Mouse (Mus musculus) thymus, postnatal 25 days (tissue): ENCODE data around the gene I0C0044D17Rik.
A peak's percentile ranks its signal among the peaks of the same experiment; 100 is the strongest.
"Not testable (repeated sequence)": the region's sequence is repeated elsewhere in the genome, so short reads cannot be mapped to it uniquely, and the experiment has no call there.

Experiments
- DNase-seq: peaks from one replicate; pipeline ENCODE4 v3.0.0; 2022

The I0C0044D17Rik gene

DNA sequence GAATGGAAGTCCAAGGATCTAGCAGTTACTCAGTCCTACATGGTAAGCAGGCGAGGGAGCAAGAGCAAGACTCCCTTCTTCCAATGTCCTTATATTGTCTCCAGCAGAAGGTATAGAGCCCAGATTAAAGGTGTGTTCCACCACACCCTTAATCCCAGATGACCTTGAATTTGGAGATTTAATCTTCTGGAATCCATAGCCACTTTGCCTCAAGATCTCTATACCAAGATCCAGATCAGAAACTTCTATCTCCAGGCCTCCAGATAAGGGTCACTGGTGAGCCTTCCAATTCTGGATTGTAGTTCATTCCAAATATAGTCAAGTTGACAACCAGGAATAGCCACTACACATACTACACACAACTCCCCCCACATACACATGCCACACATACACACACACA is at the start of gene I0C0044D17Rik:
Gene I0C0044D17Rik (minus strand): TSS at position 101 of the 400 bp plus-strand sequence.
- not testable (repeated sequence) for DNase-seq

GRCm38 (mm10) chr4:98865386-98866237 is 42.0 kb upstream of the I0C0044D17Rik start:
- DNase-seq: no peak

DNA sequence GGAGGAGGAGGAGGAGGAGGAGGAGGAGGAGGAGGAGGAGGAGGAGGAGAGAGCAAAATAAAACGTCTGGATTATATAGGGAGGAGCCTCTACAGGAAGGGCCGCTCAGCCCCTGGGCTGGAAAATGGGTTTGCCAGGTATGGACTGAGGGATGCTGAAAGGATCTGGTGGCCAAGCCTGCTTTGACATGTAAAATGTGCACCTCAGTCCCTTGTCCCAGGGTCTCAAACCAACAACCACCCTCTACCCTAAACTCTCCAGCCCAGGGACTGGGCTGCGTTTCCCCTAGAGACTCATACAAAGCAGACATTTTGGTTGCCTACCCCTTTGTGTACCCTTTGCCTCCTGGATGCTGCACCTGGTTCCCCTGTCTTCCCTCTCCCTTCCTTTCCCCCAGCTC is 40.9 kb upstream of the I0C0044D17Rik start:
- no peak for DNase-seq

GRCm38 (mm10) chr4:98864094-98864493 is 40.5 kb upstream of the I0C0044D17Rik start:
- DNase-seq: no peak

DNA sequence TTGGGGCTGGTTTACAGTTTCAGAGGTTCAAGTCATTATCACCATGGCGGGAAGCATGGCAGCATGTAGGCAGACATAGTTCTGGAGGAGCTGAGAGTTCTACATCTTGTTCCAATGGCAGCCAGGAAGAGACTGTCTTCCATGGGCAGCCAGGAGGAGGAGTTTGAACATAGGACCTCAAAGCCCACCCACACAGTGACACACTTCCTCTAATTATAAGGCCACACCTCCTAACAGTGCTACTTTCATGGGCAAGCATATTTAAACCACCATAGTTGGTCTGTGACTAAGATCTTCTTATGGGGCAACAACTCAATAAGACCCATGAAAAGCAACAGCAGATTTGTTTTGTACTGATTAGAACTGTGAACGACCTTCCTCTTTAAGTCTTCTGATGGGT is 39.8 kb upstream of the I0C0044D17Rik start:
- no peak for DNase-seq

DNA sequence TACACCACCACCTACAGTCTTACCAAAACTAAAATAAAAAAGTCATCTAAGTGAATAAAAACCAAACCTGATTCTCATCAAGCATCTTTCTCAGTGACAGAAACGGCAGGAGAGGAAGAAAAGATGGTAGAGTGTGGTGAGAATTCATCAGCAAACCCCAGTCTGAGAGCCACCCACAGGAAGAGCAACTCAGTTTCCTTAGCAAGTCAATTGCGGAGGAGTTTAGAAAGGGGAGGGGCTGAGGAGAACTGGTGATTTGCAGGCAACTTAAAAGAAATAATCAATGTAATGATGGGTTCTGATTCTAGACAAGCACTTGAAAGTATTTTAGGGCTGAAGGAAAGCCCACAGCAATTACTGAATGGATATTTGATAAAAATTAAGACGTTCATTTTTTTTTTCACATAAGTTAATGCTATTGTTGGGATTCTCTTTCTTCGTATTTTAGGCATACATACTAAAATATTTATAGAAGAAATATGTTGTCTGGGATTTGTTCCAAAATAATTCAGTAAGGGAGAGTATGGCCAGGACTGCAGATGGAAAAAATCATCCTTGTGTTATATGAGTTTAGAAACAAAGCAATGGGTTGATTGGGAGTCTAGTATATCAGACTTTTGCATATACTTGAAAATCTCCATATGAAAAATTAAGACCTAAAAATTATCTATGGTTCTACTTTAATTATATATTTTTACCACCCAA is 34.7 kb upstream of the I0C0044D17Rik start:
- DNase-seq: no peak

DNA sequence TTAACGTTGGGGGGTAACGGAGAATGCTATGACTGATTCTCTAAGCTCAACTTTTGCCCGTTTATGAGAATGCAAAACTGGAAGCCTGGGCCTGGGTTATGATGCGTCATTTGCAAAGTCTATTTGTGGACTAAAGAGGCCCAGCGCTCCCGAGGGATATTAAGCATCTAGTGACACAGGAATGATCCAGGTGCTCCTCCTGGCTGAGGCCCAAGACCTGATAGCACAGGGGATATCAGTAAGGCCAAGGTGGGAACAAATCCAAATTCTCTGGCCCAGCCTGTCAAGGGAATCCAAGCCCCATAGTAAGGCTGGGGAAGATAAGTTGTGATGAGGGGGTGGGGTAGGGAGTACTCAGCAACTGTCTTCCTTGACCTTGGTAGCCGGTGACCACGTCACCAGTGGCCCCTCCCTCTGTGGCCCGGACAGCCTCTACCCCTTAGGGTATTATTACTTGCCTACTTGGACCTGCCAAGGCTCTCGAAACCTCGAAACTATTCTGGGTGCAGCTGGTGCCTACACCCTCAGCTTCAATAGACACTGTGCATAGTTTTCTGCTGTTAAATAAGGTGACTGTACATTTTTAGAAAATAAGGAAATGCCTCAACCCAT is 33.5 kb upstream of the I0C0044D17Rik start:
- no peak for DNase-seq

DNA sequence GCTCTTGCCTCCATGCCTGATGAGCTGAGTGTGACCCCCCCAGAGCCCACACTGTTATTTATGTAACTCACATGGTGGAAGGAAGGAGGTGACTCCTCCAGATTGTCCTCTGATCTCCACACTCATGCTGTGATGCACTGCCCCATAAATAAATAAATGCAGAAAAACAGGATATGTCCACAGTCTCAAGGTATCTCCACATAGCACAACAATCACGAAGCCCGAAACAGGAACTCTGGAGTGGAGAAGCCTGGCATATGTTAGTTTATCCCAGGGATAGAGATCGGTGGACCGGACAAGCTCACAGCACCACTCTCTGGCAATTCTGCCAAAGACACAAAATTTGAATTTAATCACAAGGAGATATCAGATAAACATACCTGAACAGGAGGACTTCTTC is 30.3 kb upstream of the I0C0044D17Rik start:
- DNase-seq: no peak

GRCm38 (mm10) chr4:98850485-98850884 is 26.8 kb upstream of the I0C0044D17Rik start:
- DNase-seq: not testable (repeated sequence)

DNA sequence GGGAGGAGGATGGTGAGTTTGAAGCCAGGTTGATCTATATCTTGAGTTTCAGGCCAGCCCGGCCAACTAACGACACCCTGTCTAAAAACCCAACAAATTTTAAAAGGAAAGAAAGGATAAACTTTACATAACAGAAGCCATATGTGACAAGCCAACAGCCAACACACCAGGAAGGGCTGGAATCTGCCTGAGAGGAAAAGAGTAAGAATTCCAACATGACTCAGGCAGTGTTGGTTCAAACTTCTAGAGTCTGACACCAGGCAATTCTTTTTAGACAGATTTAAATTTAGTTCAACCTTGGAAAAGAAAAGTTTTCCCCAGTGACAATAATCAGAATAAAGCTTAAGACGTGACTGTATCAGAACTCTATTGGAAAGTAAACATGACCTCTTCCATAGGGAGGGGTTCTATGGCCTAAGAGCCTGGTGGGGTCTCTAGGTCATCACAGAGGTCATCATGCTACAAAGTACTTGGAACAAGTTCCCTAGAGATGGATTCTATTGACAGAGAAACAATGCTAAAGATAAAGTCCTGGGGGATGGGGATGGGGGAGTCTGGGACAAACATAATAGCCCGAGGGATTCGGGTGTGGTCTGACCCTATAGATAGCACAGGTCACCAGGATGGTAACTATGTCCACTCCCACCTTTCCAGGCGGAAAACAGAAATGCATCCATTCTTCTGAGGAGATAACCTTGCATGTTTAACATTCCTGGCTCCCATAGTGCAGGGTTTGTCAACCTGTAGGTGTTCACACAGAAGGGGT is 23.7 kb upstream of the I0C0044D17Rik start:
- no peak for DNase-seq

GRCm38 (mm10) chr4:98846396-98846795 is 22.8 kb upstream of the I0C0044D17Rik start:
- DNase-seq: no peak

DNA sequence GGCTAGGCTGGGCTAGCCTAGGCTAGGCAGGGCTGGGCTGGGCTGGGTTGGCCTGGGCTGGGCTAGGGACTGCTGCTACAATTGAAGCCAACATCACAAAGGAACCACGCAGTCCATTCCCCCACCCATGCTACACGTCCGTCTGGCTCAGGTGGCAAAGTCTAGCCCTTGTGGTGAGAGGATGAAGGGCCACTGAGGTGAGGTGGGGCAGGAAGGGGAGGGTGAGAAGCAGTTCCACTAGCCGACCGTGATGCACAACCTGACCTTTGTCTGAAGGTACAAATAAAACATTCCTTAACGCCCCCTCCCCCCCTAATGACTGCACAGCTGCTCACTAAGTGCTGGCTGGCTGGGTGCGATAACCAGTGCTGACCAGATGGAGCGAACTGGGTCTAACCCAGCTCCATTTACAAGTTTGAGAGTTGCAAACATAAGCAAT is 22.1 kb upstream of the I0C0044D17Rik start:
- no peak for DNase-seq

DNA sequence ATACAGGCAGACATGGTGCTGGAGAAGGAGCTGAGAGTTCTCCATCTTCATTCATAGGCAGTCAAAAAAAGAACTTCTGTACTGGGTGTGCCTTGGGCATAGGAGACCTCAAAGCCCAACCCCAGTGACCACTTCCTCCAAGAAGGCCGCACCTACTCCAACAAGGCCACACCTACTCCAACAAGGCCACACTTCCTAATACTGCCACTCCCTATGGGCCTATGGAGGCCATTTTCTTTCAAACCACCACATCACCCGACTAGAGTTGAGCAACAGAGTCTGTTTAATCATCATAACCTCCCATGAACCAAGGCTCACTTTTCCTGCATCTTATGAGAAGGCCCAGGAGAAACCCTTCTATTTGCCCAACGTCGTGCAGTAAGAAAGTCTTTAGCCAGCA is 21.6 kb upstream of the I0C0044D17Rik start:
- DNase-seq: no peak

GRCm38 (mm10) chr4:98843906-98844597 is 20.4 kb upstream of the I0C0044D17Rik start:
- DNase-seq: no peak

- DNase-seq: not testable (repeated sequence)
Observed at GRCm38 (mm10) chr4:98841251-98841650, 17.6 kb upstream of the I0C0044D17Rik start.

- no peak for DNase-seq
Observed at GRCm38 (mm10) chr4:98840526-98840925, 16.9 kb upstream of the I0C0044D17Rik start.

DNA sequence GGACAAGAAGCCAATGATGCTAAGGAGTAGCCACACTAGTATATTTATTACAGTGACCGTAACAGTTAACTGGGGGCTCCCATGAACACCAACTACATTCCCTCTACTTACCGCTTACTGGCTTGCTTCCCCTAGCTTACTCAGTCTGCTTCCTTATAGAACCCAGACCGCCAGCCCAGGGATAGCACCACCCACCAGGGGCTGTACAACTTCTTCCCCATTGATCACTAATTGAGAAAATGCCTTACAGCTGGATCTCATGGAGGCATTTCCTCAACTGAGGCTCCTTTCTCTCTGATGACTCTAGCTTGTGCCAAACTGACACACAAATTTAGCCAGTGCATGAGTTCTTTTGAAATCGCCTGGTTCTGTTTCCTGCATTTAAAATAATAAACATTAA is 15.3 kb upstream of the I0C0044D17Rik start:
- DNase-seq: no peak

DNA sequence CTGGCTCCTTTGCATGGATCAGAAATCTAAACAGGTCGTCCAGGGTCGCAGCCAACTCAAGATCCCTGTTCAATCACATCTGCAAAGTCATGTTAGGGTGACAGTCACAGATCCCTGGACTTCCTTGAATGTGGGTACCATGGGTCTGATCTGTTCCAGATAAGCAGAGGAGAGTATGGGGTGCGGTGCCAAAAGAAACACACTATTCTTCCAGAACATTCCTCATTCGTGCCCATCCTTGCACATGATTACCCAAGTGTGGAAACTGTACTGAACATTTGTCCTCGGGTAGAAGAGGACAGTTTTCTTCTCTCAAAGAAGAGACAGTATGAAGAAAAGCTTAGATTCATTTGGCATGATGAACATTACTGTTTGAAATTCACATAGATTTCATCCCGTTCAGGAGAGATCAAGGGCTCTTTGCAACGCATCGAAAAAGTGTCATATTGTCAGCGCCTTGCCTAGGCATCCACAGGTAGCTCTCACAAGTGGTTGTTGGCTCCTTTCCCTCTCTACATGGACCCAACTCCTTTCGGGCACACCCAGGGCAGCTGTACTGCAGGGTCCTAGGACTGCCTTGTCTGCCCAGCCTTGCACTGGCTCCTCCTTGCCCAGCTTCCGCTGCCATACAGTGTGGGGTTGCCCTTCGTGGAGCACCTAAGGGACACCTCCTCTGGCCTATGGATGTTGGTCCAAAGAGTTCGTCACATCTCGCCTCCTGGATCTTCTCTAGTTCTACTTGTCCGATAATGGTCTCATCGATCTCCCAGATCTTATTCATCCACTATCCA is 14.3 kb upstream of the I0C0044D17Rik start:
- DNase-seq: no peak

DNA sequence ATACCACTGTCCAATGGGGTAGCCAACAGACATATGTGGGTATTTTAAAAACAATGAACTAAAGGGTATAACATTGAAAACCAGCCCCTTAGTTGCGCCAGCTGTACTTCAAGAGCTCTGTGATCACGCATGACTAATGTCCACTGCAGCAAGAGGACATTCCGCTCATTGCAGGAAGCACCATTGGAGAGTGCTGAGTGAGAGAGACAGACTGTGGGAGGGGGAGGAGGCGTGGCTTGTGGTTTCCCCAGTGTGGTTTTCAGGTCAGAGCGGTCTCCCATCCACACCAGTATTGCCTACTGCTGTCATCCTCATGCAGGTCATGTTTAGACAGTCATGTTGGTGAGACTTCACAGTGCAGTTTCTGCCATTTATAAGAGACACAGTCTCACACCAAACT is 12.9 kb upstream of the I0C0044D17Rik start:
- peak; percentile 18 for DNase-seq

DNA sequence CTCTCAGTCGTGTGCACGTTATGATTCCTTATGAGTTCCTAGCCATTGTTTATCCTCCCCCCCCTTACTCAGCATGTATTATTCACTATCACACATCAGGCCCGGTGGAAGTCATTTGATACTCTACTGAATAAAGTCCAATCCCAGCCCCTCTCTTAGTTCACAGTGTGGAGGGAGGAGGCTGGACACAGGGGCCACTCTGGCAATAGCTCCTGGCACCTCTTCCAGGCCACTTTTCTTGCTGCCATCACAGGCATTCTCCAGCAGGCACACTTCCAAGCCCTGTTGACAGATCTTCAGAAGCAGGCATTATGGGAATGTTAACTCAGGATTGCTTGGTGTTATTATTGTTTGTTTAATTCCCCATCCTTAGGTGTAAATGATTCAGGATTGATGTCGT is 11.1 kb upstream of the I0C0044D17Rik start:
- DNase-seq: no peak

- DNase-seq: no peak
Observed at GRCm38 (mm10) chr4:98831726-98832125, 8.1 kb upstream of the I0C0044D17Rik start.
